ENCODE assay signal across 25 mouse cellular contexts in genomic region chr10:36773595-36773994, GRCm38 (mm10).
DNase-seq lines count a peak whose midpoint lies in the region; ATAC-seq and TF ChIP-seq lines count a peak whose summit lies in the region.
"Had no signal": no experiment of that assay in that cellular context is flagged by ENCODE, and none has a peak within 500 bp of the region (broad histone marks: within the 10 kb centered on the region; RNA-seq: fewer than 3 reads in every experiment).

No protein-coding gene starts in this region.

- H3K4me2 ChIP-seq in forebrain, embryonic 14.5 days (ENCODE audit: low read length): no peak overlapping the region
- no peak overlapping the region for H3K4me2 ChIP-seq in midbrain, postnatal 0 days (ENCODE audit: low read depth, low read length, poor library complexity, severe bottlenecking)
- no peak overlapping the region for H3K4me2 ChIP-seq in midbrain, embryonic 13.5 days (replicated peaks)
- H3K4me2 ChIP-seq: heart, embryonic 13.5 days; hindbrain, embryonic 15.5 days; kidney, embryonic 15.5 days; limb, embryonic 15.5 days; liver, embryonic 13.5 days had no signal

- intact Hi-C loops in left cerebral cortex, postnatal 14 days (cut with DNase I): no loop called here

- H3K36me3 ChIP-seq in forebrain, embryonic 14.5 days (ENCODE audit: control insufficient read depth, insufficient read depth, low read length): no peaks in the 10 kb centered on the region
- no peaks in the 10 kb centered on the region for H3K36me3 ChIP-seq in forebrain, embryonic 10.5 days (replicated peaks)
- no peaks in the 10 kb centered on the region for H3K36me3 ChIP-seq in midbrain, postnatal 0 days (ENCODE audit: insufficient read depth, low read length)
- no peaks in the 10 kb centered on the region for H3K36me3 ChIP-seq in midbrain, embryonic 13.5 days
- H3K36me3 ChIP-seq: heart, embryonic 13.5 days; hindbrain, embryonic 15.5 days; kidney, embryonic 15.5 days; limb, embryonic 10.5 days; limb, embryonic 15.5 days; liver, embryonic 13.5 days had no signal

- no peak for TF ChIP-seq CTCF in midbrain, postnatal 0 days (IDR thresholded peaks at IDR 0.05)

- no peak overlapping the region for H3K4me3 ChIP-seq in forebrain, embryonic 14.5 days (ENCODE audit: low read depth, low read length)
- H3K4me3 ChIP-seq in forebrain, embryonic 10.5 days: no peak overlapping the region
- H3K4me3 ChIP-seq in midbrain, postnatal 0 days (ENCODE audit: low read depth, low read length): no peak overlapping the region
- H3K4me3 ChIP-seq in midbrain, embryonic 13.5 days (replicated peaks): no peak overlapping the region
- H3K4me3 ChIP-seq: heart, adult 2 months; heart, embryonic 13.5 days; hindbrain, embryonic 15.5 days; kidney, embryonic 15.5 days; left cerebral cortex, adult 2 months; limb, embryonic 10.5 days; limb, embryonic 15.5 days; liver, embryonic 13.5 days had no signal

- H3K27me3 ChIP-seq in forebrain, embryonic 14.5 days (replicated peaks; ENCODE audit: control insufficient read depth, insufficient read depth, low read length): no peaks in the 10 kb centered on the region
- H3K27me3 ChIP-seq in forebrain, embryonic 10.5 days (ENCODE audit: poor library complexity, severe bottlenecking): no peaks in the 10 kb centered on the region
- no peaks in the 10 kb centered on the region for H3K27me3 ChIP-seq in midbrain, postnatal 0 days (ENCODE audit: insufficient read depth, low read length)
- H3K27me3 ChIP-seq in midbrain, embryonic 13.5 days: no peaks in the 10 kb centered on the region
- H3K27me3 ChIP-seq: heart, embryonic 13.5 days; hindbrain, embryonic 15.5 days; kidney, embryonic 15.5 days; limb, embryonic 15.5 days; liver, embryonic 13.5 days had no signal

- ATAC-seq in forebrain, embryonic 14.5 days: no peak
- ATAC-seq in midbrain, postnatal 0 days (ENCODE audit: low FRiP score): 0 out of 2 replicates have a peak, but pooled peaks have one; percentile 38
- ATAC-seq in midbrain, embryonic 13.5 days: no peak
- ATAC-seq: Patski had no signal

- no peaks in the 10 kb centered on the region for H3K9me3 ChIP-seq in forebrain, embryonic 14.5 days (replicated peaks; ENCODE audit: control insufficient read depth, low read length)
- no peaks in the 10 kb centered on the region for H3K9me3 ChIP-seq in forebrain, embryonic 10.5 days
- no peaks in the 10 kb centered on the region for H3K9me3 ChIP-seq in midbrain, postnatal 0 days (ENCODE audit: low read length)
- H3K9me3 ChIP-seq in midbrain, embryonic 13.5 days: no peaks in the 10 kb centered on the region
- H3K9me3 ChIP-seq: heart, embryonic 13.5 days; hindbrain, embryonic 15.5 days; kidney, embryonic 15.5 days; limb, embryonic 10.5 days; limb, embryonic 15.5 days; liver, embryonic 13.5 days had no signal

- DNase-seq in forebrain, embryonic 14.5 days (ENCODE audit: low spot score): peak; percentile 17
- DNase-seq in forebrain, embryonic 10.5 days (ENCODE audit: extremely low spot score, low spot score): no peak
- peak; percentile 11 to 40 for DNase-seq in left cerebral cortex, postnatal 14 days (ENCODE audit: low spot score in 2 of 2)
- DNase-seq in left cerebral cortex, adult 9 months (ENCODE audit: low spot score in 2 of 2): no peak
- DNase-seq in midbrain, postnatal 0 days (ENCODE audit: low spot score): peak; percentile 28
- peak; percentile 14 for DNase-seq in brain, embryonic 18.5 days (ENCODE audit: low read depth, low spot score)
- DNase-seq: adrenal gland, postnatal 10 days; cerebellum, adult 18-20 months; cerebellum, postnatal 25 days; heart, adult 2 months; heart, postnatal 10 days; kidney, adult 18-20 months; kidney, postnatal 25 days; liver, embryonic 13.5 days; lung, adult 18-20 months; lung, postnatal 14 days; right cerebral cortex, postnatal 14 days had no signal

- H3K27ac ChIP-seq in forebrain, embryonic 14.5 days (ENCODE audit: low read depth, low read length): no peak overlapping the region
- H3K27ac ChIP-seq in forebrain, embryonic 10.5 days: no peak overlapping the region
- no peak overlapping the region for H3K27ac ChIP-seq in midbrain, postnatal 0 days (ENCODE audit: low read depth, low read length)
- no peak overlapping the region for H3K27ac ChIP-seq in midbrain, embryonic 13.5 days
- H3K27ac ChIP-seq: heart, adult 2 months; heart, embryonic 13.5 days; hindbrain, embryonic 15.5 days; kidney, embryonic 15.5 days; left cerebral cortex, adult 2 months; limb, embryonic 10.5 days; limb, embryonic 15.5 days; liver, embryonic 13.5 days had no signal

- H3K4me1 ChIP-seq in forebrain, embryonic 14.5 days (ENCODE audit: control insufficient read depth, insufficient read depth, low read length): no peaks in the 10 kb centered on the region
- no peaks in the 10 kb centered on the region for H3K4me1 ChIP-seq in forebrain, embryonic 10.5 days
- H3K4me1 ChIP-seq in midbrain, postnatal 0 days (ENCODE audit: insufficient read depth, low read length): no peaks in the 10 kb centered on the region
- H3K4me1 ChIP-seq in midbrain, embryonic 13.5 days (replicated peaks): no peaks in the 10 kb centered on the region
- H3K4me1 ChIP-seq: heart, embryonic 13.5 days; hindbrain, embryonic 15.5 days; kidney, embryonic 15.5 days; limb, embryonic 10.5 days; limb, embryonic 15.5 days; liver, embryonic 13.5 days had no signal

- H3K9ac ChIP-seq in forebrain, embryonic 14.5 days (ENCODE audit: low read length): no peak overlapping the region
- H3K9ac ChIP-seq in midbrain, postnatal 0 days (replicated peaks; ENCODE audit: low read length, poor library complexity, severe bottlenecking): no peak overlapping the region
- no peak overlapping the region for H3K9ac ChIP-seq in midbrain, embryonic 13.5 days (replicated peaks)
- H3K9ac ChIP-seq: heart, embryonic 13.5 days; hindbrain, embryonic 15.5 days; kidney, embryonic 15.5 days; limb, embryonic 15.5 days; liver, embryonic 13.5 days had no signal

Comparison
In these comparisons a context has a peak if more than half of its experiments do, and no peak if none do; other contexts are left out.
1. DNase-seq: peak in forebrain, embryonic 14.5 days (single experiment), left cerebral cortex, postnatal 14 days (2 of 2), midbrain, postnatal 0 days (single experiment) and brain, embryonic 18.5 days (single experiment); none in forebrain, embryonic 10.5 days (single experiment) and left cerebral cortex, adult 9 months (0 of 2).